Mouse (Mus musculus) embryo, embryonic 11 days (tissue): ENCODE measurements around the gene Keg1.
"Not testable (repeated sequence)": the region's sequence is repeated elsewhere in the genome, so short reads cannot be mapped to it uniquely, and the experiment has no call there.

Source experiments
- DNase-seq: peaks from one replicate; pipeline ENCODE4 v3.0.0-alpha.2; 2015

Gene Keg1

DNA sequence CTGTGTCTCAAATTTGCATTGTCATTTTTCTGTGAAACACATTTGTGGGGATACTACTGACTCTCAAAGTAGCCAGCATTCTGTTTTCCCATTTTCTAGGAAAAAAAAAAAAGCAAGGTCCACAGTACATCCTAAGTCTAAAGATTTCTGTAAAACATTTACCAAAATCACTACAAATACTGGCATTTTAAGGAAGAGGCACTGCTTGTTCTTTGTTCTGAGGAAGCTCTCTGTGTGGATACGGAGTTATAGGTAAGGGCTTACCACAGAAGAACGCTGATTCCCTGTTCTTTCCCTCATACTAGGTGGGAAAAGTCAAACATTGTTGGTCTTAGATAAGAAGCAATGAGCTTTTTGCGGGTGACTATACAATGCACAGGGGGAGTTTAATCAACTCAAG, at the start of gene Keg1:
Gene Keg1 (plus strand): TSS at position 197 of the 400 bp plus-strand sequence.
- DNase-seq, result no peak

DNA sequence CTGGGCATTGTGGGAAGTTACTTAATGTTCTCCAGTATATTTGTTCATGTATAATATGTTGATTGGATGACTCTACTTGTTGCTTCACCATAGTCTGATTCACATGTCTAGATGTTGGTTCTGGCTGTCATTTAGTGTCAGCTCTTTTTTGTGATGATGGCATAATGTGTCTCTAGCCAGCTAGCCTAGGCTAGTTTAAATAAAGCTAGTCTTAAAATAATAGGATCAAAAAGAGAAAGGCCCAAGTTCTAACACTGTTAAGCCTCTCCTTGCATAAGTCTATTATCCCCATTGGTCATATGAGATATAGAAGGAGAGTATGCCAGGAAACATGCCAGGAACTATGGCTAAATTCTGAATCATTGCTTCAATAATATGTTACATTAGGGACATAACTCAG, 46.1 kb upstream of the Keg1 start:
- DNase-seq, result no peak

DNA sequence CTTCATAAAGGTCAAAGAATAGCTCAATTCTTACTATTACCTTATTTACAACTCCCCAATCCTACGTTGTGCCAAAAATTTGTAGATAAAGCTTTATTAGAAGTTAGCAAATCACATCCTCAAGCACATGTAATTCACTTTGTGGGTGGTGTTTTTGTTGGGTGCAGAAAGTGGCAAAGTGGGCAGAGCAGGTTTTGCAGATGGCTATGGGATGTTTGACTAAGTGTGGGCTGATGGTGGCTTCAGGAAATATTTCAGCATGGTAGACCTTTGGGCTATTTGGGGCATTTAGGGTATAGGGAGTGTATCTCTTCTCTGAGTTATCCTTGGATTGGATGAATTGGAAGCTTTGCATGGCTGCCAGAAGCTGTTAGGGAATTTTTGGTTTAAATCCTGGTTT, 29.4 kb upstream of the Keg1 start:
- no peak for DNase-seq

DNA sequence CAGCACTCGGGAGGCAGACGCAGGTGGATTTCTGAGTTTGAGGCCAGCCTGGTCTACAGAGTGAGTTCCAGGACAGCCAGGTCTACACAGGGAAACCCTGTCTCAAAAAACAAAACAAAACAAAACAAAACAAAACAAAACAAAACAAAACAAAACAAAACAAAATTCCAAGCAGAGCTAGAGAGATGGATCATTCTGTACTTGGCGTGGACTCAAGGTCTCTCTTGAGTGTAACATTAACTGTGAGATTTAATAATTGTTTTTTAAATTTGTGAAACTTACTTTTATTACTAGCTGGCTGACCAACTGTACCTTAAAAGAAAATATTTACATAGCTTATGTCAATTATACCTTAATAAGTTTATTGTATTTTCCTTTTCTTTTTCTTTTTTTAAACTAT, 27.0 kb upstream of the Keg1 start:
- DNase-seq, result not testable (repeated sequence)

DNA sequence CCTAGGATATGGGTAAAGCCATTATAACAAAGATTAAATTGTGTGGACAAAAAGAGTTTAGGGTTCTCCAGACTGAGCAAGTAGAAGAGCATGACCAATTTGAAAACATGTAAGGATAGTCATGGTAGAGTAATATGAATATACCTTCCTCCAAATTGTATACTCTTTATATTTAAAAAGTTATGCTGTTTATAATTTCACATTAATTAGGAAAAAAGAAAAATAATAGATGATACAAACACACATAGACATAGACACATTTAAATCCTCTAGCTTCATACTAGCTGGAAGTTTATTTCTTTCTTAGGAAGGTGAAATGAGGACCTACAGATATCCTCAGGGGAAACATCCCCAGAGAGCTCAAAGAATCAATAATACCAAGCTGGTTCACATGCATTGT, 25.4 kb upstream of the Keg1 start, which contains the start of gene Olfr1442:
Gene Olfr1442 (plus strand): TSS at position 301 of the 400 bp plus-strand sequence.
- no peak for DNase-seq

DNA sequence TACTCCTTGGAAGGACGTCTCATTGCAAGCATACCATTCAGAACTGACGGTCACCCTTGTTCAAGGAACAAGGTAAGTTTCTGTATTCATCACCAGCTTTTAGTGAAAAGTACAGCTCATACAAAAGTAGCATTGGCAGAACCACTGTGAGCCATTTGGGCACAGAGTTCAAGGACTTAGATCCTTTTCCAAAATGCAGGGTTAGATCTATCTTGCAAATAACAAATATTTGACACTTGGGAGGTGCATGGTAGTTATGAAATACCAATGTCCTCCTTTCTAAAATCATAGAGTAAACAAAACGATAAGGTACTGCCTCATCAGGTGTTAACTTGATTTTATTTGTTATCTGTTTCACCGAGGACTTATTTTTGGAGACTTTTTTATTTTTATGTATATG, 24.5 kb upstream of the Keg1 start:
- no peak for DNase-seq

DNA sequence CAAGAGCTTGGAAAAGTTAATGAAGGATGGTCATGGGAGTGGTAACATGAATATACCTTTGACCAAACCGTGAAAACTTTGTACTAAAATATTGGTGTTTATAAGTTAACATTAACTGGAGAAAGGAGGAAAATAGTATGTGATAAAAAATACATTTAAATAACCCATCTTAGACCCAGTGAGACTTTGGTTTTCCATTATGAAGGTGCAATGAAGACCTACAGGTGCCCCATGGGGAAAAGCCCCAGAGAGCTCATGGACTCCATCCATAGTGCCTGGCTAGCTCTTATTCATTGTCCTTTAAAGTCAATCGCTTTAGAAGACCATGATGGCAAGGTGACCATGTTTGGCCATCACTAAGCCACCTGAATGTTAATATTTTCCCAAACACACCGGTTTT, 17.8 kb upstream of the Keg1 start, which contains the start of gene Olfr1443:
Gene Olfr1443 (plus strand): TSS at position 301 of the 400 bp plus-strand sequence.
- no peak for DNase-seq

DNA sequence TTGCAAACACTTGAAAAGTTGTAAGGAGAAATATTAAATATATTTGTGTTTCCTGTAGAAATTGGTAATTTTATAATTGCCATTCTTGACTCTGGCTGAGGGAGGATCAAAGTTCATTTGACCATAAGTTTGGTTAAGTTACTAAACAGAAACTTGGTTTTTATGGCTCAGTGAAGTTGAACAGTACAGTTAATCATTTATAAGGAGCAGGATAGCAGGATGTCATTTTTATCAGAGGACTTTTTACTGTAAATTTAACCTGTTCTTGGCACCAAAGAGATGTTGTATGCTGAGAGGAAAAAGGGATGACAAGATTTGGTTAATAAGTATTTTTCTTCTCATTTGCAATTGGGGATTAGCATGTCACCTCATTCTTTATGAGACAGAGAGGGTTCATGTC, 10.9 kb upstream of the Keg1 start:
- DNase-seq, result no peak

DNA sequence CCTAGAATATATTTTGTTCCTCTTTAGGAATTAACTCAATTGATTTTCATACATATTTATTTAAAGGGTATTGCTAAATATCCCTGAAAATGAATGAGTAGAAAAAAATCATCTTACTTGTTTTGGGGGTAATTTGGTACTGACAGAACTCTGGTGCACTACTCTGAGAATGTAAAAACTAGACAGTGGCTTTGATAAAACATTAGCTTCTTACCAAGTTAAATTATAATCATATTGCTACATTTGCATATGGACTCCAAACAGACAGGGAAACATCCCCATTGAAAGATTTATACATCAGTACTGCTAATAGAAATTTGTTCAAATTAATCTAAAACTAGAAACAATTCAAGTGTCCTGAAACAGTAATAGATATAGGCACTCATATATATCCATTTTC, 10.4 kb upstream of the Keg1 start:
- DNase-seq, result no peak

DNA sequence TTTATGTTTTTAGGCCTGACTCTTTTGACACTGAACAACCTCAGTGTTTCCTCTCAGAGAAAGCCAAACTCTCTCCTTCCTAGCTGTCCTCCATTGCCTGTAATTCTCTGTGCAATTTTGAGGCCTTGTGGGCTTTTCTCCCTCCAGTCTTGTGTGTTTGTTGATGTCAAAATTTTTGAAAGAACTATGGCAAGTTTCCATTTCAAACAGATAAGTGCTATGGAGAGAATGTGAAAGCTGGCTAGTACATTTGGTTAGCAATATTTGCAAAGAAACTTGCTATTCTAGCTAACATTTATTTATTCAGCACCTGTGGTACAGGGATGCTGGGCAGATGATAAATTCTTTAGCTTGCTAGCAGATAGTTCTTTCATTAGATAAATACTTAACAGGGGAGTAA, 635 bp downstream of the Keg1 start:
- no peak for DNase-seq

DNA sequence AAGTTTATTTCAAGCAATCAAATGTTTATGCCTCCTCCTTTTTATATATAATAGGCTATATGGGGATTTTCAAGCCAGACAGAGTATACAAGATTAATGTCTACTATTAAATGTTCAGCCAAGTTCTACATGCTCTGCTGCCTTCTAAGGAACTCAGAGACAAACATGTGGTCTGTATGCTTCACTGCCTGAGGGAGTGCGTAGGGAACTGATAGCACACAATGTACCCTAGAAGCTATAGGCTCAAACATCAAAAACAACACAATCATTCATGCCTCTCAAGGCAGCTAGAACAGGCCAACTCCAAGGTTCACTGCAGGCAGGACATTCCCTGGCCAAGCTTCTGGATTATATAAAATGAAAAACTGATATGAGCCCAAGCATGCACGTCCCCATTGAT, 12.9 kb downstream of the Keg1 start:
- no peak for DNase-seq

DNA sequence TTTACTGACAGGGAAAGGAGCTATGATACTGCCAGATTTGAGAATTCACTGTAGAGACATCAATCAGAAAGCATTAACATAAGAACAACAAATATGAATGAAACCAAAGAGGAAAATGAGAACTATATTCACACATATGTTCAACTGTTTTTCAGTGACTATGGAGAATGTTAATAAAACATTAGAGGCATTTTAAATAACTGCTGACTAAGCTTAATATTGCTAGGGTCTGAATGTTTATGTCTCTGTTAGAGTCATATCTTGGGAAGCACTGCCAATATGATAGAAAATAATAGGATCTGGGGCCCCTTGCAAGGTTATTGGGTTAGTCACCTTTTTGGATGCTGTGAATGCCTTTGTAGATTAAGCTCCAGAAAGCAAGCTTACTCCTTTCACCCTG, 13.4 kb downstream of the Keg1 start:
- DNase-seq, result no peak

DNA sequence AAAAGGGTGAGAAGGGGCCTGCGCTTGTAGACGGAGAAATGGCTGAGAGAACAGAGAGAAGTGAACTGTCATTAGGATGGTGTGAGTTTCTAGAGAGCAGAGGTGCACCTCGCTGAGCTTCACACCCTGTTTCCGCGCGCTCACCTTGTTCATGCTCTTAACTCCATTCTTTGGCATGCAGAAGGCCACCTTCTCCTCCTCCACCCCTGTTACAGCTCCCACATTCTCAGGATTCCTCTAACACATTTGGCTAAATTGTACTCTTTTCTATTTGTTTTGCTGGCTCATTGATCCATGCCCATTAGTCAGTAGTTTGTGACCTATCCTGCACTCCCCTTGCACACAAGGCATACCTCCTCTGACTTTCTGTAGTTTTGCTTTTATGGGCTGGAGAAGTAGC, 23.6 kb downstream of the Keg1 start:
- no peak for DNase-seq

DNA sequence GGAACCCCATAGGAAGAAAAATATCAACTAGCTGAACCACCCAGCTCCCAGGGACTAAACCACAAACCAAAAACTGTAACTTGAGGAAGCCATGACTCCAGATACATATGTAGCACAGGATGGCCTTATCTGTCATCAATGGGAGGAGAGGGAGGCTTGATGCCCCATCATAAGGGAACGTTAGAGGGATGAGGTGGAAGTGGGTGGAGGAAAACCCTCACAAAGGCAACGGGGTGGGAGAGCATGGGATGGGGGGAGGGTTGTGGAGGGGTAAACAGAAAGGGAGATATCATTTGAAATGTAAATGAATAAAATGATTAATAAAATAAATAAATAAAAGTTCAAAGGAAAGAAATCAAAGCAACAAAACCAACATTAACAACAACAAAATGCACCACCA, 24.9 kb downstream of the Keg1 start:
- no peak for DNase-seq

DNA sequence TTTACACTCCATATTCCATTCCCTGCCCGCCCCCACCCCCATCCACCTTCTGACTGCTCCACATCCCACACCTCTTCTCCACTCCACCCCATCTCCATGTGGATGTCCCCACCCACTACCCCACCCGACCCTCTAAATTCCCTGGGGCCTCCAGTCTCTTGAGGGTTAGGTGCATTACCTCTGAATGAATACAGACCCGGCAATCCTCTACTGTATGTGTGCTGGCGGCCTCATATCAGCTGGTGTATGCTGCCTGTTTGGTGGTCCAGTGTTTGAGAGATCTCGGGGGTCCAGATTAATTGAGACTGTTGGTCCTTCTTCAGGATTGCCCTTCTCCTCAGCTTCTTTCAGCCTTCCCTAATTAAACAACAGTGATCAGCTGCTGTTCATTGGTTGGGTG, 25.3 kb downstream of the Keg1 start:
- not testable (repeated sequence) for DNase-seq

DNA sequence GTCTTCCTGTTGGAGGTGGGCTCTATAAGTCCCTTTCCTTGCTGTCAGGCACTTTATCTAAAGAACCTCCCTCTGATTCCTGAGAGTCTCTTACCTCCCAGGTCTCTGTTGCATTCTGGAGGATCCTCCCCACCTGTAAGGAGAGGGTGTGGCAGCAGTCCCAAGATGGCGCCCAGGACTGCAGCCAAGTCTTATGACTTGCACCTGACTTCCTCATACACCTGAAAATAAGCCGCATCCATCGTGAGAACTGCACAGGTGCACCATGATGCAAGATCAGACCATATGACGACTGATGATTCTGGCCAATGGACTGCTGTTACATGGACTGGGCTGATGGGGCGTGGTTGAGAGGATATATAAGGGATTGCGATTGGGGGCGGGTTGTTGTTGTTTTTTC, 26.0 kb downstream of the Keg1 start:
- DNase-seq, result not testable (repeated sequence)

DNA sequence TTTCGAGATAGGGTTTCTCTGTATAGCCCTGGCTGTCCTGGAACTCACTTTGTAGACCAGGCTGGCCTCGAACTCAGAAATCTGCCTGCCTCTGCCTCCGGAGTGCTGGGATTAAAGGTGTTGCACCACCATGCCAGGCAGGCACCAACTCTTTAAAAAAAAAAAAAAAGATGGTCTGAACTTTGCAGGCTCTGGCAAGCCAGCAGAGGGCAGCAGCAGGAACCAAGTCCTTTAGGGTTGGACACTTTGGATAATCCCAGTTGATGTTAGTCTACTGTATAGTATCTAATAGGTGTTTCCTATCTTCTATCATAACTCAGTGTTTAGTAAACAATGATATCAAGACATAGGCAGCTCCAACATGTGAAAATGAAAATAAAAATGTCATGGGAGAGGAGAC, 26.7 kb downstream of the Keg1 start:
- peak; percentile 8 for DNase-seq

DNA sequence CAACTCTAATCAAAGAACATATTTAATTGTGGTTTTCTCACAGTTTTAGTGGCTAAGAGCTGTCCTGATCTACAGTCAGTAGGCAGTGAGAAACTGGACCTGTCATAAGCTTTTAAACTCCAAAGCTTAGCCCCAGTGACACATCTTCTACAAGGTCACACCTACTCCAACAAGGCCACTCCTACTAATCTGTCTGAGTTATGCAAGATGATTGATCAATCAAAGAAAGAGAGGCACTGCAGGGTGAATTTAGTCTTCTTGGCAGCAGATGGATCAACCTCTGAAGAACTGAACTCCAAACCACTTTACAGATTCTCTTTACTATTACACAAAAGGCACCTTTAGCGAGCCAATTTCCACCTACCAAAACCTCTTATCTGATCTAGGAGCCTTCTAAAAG, 30.3 kb downstream of the Keg1 start:
- no peak for DNase-seq

DNA sequence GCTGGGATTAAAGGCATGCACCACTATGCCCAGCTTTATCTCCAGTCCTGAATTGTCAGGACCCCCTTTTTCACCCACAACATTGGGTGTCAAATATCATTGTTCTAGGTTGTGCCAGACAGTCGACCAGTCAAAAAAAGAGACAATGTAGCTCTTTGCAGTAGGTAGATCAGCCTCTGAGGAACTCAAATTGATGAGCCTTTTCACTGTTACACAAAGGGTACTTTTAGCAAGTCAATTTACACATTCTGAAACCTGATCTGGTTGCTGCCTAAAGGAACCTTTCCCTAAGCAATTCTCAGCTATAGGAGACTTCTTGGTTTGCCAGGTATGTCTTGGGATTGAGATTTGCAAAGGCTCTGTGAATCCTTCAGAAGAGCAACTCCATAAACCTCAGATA, 35.5 kb downstream of the Keg1 start:
- no peak for DNase-seq

DNA sequence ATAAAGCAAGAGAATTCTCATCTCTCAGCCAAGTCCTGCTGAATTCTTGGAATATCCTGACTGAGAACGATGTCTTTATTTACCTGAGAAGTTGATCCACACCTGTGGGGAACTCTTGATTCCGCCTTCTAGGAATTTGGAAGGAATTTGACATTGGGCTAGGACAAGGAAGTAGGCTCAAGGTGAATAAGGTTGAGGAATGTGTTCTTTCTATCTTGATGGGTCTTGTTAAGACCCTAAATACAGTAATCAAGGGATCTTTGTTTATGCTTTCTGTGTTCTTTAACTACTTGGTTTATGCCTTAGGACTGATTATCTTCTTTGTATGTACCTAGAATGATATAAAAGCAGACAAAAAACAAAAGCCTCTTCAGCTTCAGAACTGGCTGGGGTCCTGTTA, 36.4 kb downstream of the Keg1 start:
- no peak for DNase-seq

DNA sequence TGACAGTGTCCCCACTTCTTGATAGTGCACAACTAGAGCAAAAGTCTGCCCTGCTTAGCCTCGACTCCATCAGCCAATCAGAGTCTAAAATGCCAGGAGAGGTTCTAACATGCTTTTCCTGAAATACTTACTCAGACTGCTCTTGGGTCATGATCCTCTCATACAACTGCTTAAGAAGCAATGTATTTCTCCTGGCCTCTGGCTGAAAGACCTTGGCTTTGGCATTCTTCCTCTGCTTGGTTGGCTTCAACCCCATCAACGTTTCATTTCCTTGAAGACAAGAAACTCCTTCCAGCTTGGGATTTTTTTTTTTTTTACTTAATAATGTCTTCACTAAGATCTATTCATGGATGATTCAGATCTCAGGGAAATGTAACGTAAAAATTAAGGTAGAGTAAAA, 60.7 kb downstream of the Keg1 start:
- no peak for DNase-seq

DNA sequence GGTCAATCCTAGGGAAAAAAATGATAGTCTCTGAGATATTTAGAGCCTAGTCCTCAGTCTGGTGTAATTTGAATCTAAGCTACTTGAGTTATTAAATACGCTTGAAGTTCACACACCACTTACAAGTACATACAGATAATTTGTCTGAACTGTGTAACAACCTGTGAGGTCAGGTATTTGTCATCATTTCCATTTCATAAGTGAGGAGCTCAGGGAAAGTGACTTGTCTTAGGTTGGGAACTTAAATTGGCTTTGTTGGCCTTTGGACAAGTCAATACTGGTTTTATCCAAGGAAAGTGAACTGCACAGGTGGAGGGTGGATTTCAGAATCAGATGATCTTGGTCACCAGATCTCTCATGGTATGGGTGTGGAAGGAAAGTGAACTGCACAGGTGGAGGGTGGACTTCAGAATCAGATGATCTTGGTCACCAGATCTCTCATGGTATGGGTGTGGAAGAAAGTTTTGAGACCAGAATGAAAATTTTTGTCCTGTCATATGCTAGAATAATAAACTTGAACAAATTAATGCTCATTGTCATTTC, 63.4 kb downstream of the Keg1 start:
- DNase-seq, result no peak

DNA sequence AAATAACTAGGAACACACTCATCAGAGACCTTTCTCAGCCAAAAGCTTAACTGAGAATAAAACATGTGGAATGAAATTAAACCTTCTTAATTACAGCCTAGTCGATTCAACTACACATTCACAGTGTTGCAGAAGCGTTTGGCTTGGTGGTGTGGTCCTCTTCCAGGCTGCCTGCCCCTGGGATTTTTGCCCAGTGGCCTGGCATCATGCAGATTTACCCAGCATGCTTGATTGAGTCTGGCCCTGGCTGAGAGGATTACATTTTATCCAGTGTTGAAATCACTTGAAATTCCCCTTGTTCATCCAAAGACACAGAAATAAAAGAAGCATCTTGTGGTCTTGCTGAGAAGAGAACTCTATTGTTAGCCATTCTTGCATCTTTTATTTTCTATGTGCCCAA, 64.1 kb downstream of the Keg1 start:
- no peak for DNase-seq

DNA sequence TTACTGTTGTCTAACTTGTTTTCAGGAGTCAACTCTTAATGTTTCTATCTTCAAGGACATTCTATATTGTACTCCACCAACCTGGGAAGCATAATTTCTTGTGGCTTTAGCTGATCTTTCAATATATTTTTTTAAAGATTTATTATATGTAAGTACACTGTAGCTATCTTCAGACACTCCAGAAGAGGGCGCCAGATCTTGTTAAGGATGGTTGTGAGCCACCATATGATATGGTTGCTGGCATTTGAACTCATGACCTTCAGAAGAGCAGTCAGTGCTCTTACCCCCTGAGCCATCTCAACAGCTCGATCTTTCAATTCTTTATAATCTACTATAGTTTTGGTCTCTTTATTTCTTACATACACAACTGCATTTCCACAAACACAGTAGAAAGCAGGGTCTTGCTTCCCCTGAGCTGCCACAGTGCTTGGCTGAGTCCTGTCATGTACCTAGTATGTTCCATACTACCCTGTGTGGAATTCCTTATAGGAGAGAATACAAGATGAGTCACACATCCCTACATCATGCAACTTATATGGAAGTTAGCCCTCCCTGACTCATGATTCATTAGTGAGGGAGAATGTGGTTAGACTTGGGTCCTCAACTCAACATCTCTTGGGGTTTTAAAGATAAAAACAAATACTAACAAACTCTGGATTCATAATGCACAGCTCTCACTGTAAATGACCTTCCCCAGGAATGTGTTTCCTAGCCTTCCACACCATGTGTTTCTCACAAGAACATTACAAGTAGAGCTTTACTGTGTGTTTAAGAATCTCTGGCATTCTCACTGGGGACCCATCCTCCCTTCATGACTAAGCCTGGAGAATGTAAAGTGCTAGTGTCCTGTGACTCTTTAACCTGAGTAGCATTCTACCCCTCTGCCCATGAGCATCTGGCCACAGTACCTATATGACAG, 66.9 kb downstream of the Keg1 start:
- DNase-seq, result no peak

DNA sequence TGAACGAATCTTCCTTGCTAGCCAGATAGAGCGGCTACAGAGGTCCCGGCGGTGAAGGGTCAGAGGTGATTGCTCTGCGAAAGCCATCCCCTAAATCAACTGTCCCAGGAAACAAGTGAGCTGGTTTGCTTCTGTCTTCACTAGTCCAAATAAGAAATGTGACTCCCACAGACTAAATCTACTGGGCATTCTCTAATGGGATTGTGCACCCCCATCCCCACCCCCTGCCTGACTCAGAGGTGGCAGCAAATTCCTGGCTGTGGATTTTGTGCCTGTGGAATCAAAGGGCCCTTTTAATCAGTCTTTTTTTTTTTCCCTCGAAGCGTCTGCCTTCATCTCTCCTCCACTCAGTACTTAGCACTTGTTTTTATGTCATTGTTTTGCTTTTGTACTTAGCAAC, 69.7 kb downstream of the Keg1 start, which contains the start of gene Cntf:
Gene Cntf (minus strand): TSS at position 325 of the 400 bp plus-strand sequence.
- peak; percentile 8 for DNase-seq
